Mouse (Mus musculus) heart, embryonic 10.5 days (tissue): ENCODE data around the gene Atp5g3. TPM values are rescaled to one million over a fixed set of nuclear protein-coding genes. Genes with fewer than 3 reads are reported as not detected.
"Not testable (repeated sequence)": the region's sequence is repeated elsewhere in the genome, so short reads cannot be mapped to it uniquely, and the experiment has no call there.

Experiments used
- DNase-seq: peaks from one replicate; pipeline ENCODE4 v3.0.0-alpha.2; 2017; ENCODE audit warnings: low spot score
- H3K27ac ChIP-seq: fragments of 300-500 bp; sonication (generic); 2 replicates; pipeline ENCODE4 v1.5.1; 2016; ENCODE audit warnings: mild to moderate bottlenecking
- H3K27me3 ChIP-seq: fragments of 300-500 bp; sonication (generic); 2 replicates; pipeline ENCODE4 v1.6.1; 2016; ENCODE audit warnings: mild to moderate bottlenecking; ENCODE audit not compliant: poor library complexity, insufficient read depth, severe bottlenecking
- H3K36me3 ChIP-seq: fragments of 300-500 bp; sonication (generic); 2 replicates; pipeline ENCODE4 v1.6.1; 2016; ENCODE audit warnings: mild to moderate bottlenecking, moderate library complexity
- H3K4me1 ChIP-seq: fragments of 300-500 bp; sonication (generic); 2 replicates; pipeline ENCODE4 v1.6.1; 2016; ENCODE audit warnings: mild to moderate bottlenecking
- H3K4me3 ChIP-seq: fragments of 300-500 bp; sonication (generic); 2 replicates; pipeline ENCODE4 v1.5.1; 2016; ENCODE audit warnings: mild to moderate bottlenecking, moderate library complexity
- H3K9me3 ChIP-seq: fragments of 300-500 bp; sonication (generic); 2 replicates; pipeline ENCODE4 v1.6.1; 2016; ENCODE audit warnings: mild to moderate bottlenecking, moderate library complexity
- WGBS: fragments of 180-500 bp; shearing (Covaris S2); methylation state at CpG from one replicate; pipeline ENCODE4 v1.1.7; 2016; 5-methylcytosine and 5-hydroxymethylcytosine counted together
- polyA plus RNA-seq: library from polyadenylated mRNA; unstranded; fragments of >200 nt; fragmentation: Nextera tagmentation; extraction: Ambion mirVana; gene quantifications from 2 replicates; pipeline ENCODE4 v1.2.1, GENCODE M21; 2016

Gene Atp5g3
- polyA plus RNA-seq, 1 experiment from 2014 or later = 1,281 TPM

DNA sequence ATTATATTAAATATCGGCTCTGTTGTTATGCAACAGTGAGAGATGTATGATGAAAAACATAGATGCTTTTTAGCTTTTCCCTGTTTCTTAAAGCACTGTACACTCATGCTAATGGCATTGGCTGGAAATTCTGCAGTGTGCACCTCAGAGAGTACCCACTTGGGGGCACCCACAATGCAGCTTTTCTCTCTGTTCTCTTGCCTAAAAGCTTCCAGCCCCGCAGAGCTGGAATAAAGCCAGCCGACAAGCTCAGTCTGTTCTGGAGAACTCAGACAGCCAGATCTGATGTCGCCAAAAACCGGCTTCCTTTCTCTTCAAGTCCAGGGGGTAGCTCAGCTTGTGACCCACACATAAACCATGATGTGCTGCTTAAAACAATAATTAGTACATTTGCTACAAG lies 14.0 kb upstream of the Atp5g3 start:
- Histone ChIP-seq H3K27ac (no peak overlapping the region), H3K9me3 (no peaks in the 10 kb centered on the region), H3K27me3 (no peaks in the 10 kb centered on the region), H3K4me1 (no peaks in the 10 kb centered on the region), H3K4me3 (no peak overlapping the region), H3K36me3 (no peaks in the 10 kb centered on the region)
- peak; percentile 82 for DNase-seq
- WGBS = 25% methylated on average over 5 of the region's 5 CpGs

DNA sequence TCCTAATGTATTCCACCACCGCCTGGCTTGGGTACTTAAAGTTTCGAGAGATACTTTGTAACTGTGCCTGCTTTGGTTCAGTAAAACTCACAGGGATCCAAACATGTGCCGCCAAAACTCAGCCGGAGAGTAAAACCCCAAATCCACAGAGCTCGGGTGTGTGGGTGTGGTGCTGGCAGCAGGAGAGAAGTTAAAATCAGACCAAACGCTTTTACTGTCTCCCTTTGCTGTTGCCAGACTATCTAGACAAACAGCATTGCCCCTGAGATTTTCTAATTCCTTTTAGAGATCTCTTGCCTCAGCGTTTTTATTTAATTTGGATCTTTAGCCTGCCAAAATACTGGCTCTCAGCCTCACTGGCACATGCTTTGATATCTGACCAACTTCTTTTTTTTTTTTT lies 8.5 kb upstream of the Atp5g3 start:
- DNase-seq = no peak
- no peaks in the 10 kb centered on the region for H3K9me3 ChIP-seq
- 78% methylated on average over 7 of the region's 7 CpGs for WGBS
- no peak overlapping the region for H3K27ac ChIP-seq
- H3K4me3 ChIP-seq = no peak overlapping the region
- no peaks in the 10 kb centered on the region for H3K36me3 ChIP-seq
- H3K4me1 ChIP-seq = no peaks in the 10 kb centered on the region
- no peaks in the 10 kb centered on the region for H3K27me3 ChIP-seq

DNA sequence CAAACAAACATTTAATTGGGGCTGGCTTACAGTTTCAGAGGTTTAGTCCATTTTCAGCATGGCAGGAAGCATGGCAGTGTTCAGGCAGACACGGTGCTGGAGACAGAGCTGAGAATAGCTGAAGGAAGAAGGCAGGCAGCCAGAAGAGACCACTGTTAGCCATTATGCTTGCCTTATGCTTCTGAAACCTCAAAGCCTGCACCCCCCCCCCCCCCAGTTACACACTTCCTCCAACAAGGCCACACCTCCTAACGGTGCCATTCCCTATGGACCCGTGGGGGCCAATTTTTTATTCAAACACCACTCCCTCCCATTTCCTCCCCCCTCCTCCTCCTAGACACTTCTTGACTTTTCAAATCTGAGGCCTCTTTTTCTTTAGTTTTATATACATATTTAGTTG lies 1.1 kb upstream of the Atp5g3 start:
- H3K27ac ChIP-seq = no peak overlapping the region

DNA sequence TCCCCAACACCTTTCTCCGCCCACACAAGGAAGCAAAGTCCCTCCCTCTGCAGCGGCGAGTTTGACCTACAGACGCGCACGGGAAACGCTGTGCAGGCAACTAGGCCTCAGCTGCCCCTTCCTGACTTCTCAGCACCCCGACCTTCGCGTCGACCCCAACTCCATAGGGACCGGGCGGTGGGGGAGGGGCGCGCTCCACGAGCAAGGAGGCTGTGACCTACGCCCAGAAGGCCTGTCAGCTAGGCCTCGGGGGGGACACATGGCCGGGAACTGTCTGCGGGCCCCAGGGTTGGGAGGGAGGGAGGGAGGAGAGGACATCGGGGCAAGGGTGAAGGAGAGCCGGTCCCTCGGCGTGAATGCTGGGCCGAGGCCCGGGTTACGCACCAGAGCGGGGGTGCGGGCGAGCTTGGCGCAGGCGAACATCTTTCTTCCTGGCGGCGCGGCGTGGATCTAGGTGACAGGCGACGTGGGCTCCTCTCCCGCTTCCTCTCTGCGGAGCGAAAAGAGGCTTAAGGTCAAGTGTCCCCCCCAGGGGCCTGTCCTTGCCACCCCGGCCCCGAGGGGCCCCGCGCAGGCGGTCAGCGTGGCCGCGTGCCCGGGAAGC lies 453 bp downstream of the Atp5g3 start:
- Histone ChIP-seq H3K27ac (peak overlapping the region; percentile 100), H3K27me3 (no peaks in the 10 kb centered on the region), H3K4me3 (peak overlapping the region; percentile 100), H3K4me1 (peaks cover 9% of the 10 kb centered on the region; the same call in 1 of the 2 replicates), H3K36me3 (peaks cover 38% of the 10 kb centered on the region), H3K9me3 (no peaks in the 10 kb centered on the region)
- DNase-seq = peak; percentile 84
- WGBS = under 1% methylated on average over 50 of the region's 50 CpGs

More for the DNA sequence above, 1.1 kb upstream of the Atp5g3 start:
- Histone ChIP-seq H3K4me3 (no peak overlapping the region), H3K27me3 (no peaks in the 10 kb centered on the region), H3K9me3 (no peaks in the 10 kb centered on the region), H3K4me1 (peaks cover 9% of the 10 kb centered on the region; the same call in 1 of the 2 replicates), H3K36me3 (peaks cover 27% of the 10 kb centered on the region)
- 79% methylated on average over 3 of the region's 3 CpGs for WGBS
- DNase-seq = no peak

DNA sequence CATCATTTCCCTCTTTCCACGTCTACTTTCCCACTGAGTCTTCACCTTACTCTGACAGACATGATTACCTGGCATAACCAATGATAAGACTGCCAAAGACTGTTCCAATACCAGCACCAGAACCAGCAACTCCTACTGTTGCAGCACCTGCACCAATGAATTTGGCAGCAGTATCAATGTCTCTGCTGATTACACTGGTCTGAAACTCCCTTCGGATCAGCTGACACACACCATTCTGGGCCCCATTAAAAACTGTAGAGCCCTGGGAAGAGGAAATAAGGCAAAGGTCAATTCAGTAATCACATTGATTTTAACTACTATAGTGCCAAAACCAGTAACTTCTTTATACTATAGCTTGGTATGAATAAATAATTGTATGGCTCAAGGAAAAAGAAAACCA lies 2.0 kb downstream of the Atp5g3 start:
- peaks cover 50% of the 10 kb centered on the region for H3K36me3 ChIP-seq
- 87% methylated on average over 2 of the region's 2 CpGs for WGBS
- H3K27me3 ChIP-seq = no peaks in the 10 kb centered on the region
- H3K9me3 ChIP-seq = no peaks in the 10 kb centered on the region
- peaks cover 9% of the 10 kb centered on the region; the same call in 1 of the 2 replicates for H3K4me1 ChIP-seq
- no peak overlapping the region for H3K27ac ChIP-seq
- DNase-seq = no peak
- H3K4me3 ChIP-seq = peak overlapping the region; percentile 100

DNA sequence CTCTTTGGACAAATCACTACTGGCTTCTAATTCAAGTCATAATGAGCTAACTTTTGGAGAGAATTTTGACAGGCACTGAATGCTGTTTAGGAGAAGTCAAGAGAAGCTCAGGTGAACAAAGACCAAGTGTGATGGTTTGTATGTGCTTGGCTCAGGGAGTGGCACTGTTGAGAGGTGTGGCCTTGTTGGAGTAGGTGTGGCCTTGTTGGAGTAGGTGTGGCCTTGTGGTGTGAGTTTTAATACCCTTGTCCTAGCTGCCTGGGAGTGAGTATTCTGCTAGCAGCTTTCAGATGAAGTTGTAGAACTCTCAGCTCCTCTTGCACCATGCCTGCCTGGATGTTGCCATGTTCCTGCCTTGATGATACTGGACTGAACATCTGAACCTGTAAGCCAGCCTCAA lies 6.4 kb downstream of the Atp5g3 start:
- DNase-seq, H3K27me3 ChIP-seq, H3K27ac ChIP-seq, H3K4me3 ChIP-seq, H3K9me3 ChIP-seq, H3K4me1 ChIP-seq: not testable (repeated sequence)
- H3K36me3 ChIP-seq = peaks cover 55% of the 10 kb centered on the region

DNA sequence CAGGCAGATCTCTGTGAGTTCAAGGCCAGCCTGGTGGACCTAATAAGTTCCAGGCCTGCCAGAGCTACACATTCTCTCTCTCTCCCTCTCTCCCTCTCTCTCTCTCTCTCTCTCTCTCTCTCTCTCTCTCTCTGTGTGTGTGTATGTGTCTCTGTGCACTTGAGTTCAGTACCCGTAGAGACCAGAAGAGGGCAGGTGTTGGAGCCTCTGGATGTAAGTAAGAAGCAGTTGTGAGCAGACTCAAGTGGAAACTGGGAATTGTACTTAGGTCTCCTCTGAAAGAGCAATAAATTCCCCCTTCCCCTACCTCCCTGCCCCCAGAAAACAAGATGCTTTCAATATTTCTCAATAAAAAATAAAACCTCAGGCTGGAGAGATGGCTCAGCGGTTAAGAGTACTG lies 7.6 kb downstream of the Atp5g3 start:
- H3K4me3 ChIP-seq = no peak overlapping the region
- no peak for DNase-seq
- peaks cover 43% of the 10 kb centered on the region for H3K36me3 ChIP-seq
- H3K9me3 ChIP-seq = no peaks in the 10 kb centered on the region
- no peak overlapping the region for H3K27ac ChIP-seq
- H3K27me3 ChIP-seq = no peaks in the 10 kb centered on the region
- H3K4me1 ChIP-seq = no peaks in the 10 kb centered on the region
- 91% methylated on average over 2 of the region's 2 CpGs for WGBS

DNA sequence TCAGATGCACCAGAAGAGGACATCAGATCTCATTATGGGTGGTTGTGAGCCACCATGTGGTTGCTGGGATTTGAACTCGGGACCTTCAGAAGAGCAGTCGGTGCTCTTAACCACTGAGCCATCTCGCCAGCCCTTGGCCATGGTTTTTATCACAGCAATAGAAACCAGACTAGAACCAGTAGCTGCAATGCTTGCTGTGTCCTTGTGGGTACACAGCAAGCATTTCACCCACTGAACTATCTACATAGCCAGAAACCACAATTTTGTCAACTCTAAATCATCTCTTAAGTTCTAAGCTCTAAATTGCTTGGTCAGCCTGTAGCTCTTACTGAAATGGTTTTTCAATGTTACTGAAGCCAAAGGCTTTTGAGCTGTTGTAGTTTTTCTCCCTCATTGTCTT lies 8.8 kb downstream of the Atp5g3 start:
- not testable (repeated sequence) for H3K27ac ChIP-seq, H3K27me3 ChIP-seq, H3K4me1 ChIP-seq, DNase-seq, H3K4me3 ChIP-seq, H3K9me3 ChIP-seq
- H3K36me3 ChIP-seq = peaks cover 31% of the 10 kb centered on the region
- 94% methylated on average over 3 of the region's 3 CpGs for WGBS

DNA sequence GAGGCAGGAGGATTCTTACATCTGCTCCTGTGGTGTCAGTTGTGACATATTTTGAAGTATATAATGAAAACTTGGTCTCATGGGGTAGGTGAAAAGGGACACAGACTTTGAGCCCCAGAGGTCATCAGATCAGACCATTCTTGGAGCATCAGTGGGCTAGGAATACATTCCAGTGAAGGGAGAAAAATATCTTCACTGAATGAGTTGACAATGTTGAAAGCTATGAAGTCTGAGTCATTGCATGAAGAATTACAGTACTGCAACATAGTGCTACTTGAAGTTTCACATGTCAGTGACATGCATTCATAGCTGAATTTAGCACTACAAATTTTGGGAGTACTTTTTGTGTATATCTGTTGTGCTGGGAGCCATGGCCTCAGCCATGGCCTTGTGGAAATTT lies 10.0 kb downstream of the Atp5g3 start:
- no peak for DNase-seq
- no peaks in the 10 kb centered on the region for H3K9me3 ChIP-seq
- H3K36me3 ChIP-seq = peaks cover 23% of the 10 kb centered on the region
- no peak overlapping the region for H3K27ac ChIP-seq
- H3K4me3 ChIP-seq = no peak overlapping the region
- H3K27me3 ChIP-seq = no peaks in the 10 kb centered on the region
- H3K4me1 ChIP-seq = no peaks in the 10 kb centered on the region

DNA sequence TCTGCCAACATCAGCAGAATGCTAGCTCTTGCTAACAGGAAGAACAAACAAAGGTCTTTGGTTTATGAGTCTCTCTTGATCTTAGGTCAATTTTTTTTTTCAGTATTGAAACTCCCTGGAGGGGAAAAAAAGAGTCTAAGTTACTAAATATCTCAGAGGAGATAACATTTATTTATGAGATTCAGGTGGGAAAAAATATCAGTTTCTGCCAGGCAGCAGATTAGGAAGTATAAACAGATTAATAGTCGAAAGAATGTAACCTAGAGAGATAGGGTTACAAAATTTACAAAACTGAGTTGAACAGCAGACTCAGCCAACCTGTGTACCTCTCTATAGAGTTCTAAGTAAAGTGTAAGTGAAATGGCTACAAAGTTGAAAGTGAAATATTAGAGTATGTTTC lies 10.8 kb downstream of the Atp5g3 start:
- no peak overlapping the region for H3K4me3 ChIP-seq
- peaks cover 16% of the 10 kb centered on the region for H3K36me3 ChIP-seq
- no peaks in the 10 kb centered on the region for H3K4me1 ChIP-seq
- 63% methylated on average over 1 of the region's 1 CpGs for WGBS
- no peak overlapping the region for H3K27ac ChIP-seq
- H3K27me3 ChIP-seq = no peaks in the 10 kb centered on the region
- DNase-seq = no peak
- no peaks in the 10 kb centered on the region for H3K9me3 ChIP-seq

DNA sequence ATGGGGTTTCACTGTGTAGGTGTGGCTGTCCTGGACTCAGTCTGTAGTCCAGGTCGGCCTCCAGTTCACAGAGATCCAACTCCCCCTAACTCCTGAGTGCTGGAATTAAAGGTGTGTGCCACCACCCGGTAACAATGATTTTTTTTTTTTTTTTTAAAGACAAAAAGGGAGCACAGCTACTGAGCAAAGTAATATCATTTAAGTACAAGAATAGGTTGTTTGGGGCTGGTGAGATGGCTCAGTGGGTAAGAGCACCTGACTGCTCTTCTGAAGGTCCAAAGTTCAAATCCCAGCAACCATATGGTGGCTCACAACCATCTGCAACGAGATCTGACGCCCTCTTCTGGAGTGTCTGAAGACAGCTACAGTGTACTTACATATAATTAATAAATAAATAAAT lies 14.2 kb downstream of the Atp5g3 start:
- H3K36me3 ChIP-seq, H3K4me1 ChIP-seq, DNase-seq, H3K9me3 ChIP-seq, H3K27me3 ChIP-seq, H3K27ac ChIP-seq, H3K4me3 ChIP-seq: not testable (repeated sequence)
- WGBS = 67% methylated on average over 4 of the region's 4 CpGs

DNA sequence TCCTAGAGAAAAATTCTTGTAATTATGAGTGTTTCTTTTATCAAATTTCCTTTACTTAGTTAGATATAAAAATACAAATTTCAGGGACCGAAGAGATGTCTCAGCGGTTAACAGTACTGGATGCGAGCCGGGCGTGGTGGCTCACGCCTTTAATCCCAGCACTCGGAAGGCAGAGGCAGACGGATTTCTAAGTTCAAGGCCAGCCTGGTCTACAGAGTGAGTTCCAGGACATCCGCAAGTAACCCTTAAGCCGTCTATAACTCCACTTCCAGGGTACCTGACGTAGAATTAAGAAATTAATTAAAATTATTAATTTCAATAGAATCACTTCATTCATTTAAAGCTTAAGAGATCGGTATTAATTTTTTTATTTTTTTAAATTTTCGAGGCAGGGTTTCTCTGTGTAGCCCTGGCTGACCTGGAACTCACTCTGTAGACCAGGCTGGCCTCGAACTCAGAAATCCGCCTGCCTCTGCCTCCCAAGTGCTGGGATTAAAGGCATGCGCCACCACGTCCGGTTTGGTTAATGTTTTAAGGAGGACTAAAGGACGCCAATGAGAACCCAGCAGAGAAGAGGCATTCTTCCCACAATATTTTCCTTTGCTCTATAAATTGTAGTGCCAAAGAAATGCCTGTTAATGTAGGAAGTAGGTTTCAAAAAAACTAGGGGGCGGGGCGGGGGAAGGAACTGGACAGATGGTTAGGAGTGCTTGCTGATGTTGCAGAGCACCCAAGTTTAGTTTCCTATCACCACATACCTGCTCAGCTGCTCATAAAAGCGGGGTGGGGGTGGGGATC lies 17.5 kb downstream of the Atp5g3 start:
- Histone ChIP-seq H3K9me3 (no peaks in the 10 kb centered on the region), H3K4me3 (peak overlapping the region; percentile 94), H3K27ac (peak overlapping the region; percentile 96), H3K4me1 (peaks cover 4% of the 10 kb centered on the region; the same call in 1 of the 2 replicates), H3K27me3 (no peaks in the 10 kb centered on the region), H3K36me3 (peaks cover under 1% of the 10 kb centered on the region; the same call in 1 of the 2 replicates)
- DNase-seq = no peak
- WGBS = 60% methylated on average over 22 of the region's 22 CpGs

DNA sequence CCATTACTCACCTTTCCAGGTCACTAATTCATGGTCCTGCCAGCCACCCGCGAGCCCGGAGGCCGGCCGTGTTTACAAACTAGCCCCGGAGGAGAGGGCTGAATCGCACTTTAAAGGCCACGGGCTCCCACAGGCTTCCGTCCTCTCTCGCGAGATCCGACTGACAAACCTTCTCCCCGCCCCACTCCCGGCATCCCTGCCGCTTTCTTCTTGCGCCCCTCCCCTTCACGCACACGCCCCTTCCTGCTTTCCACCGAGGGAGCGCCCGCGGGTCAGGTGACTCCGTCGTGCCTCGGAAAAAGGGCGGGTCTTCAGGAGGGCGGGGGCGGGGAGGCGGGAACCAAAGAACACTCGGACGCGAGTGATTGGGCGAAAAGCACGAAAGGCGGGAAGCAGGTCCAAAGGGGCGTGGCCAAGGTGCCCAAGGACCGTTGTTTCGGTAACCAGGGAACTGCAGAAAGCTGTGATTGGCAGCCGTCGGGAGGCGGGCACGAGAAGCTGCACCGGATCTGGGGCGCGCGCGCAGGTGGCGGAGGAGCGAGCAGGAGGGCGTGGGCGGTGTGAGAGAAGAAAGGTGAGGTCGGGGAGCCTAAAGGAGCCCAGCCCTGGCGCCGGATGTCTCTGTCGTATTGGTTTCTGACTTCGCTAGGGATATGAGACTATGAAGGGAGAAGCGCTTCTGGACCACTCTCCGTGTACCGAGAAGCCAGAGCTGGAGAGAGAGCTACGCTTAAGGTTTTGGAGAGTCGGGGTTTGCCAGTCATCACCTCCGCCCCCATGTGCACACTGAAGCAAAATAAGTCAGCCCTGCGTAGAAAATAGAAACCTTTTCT lies 18.4 kb downstream of the Atp5g3 start, which contains the start of gene Atf2:
Atf2 (minus strand) TSS at position 176 of the 833 bp plus-strand sequence.
- Histone ChIP-seq H3K4me1 (peaks cover 4% of the 10 kb centered on the region; the same call in 1 of the 2 replicates), H3K27me3 (no peaks in the 10 kb centered on the region), H3K27ac (peak within 1 kb of the TSS; percentile 96), H3K4me3 (peak within 1 kb of the TSS; percentile 94), H3K36me3 (peaks cover 3% of the 10 kb centered on the region; the same call in 1 of the 2 replicates), H3K9me3 (no peaks in the 10 kb centered on the region)
- WGBS = under 1% methylated on average over 63 of the region's 63 CpGs
- peak; percentile 100 for DNase-seq
